Mouse (Mus musculus) spleen, adult 2 months (tissue): ENCODE measurements around the gene Prkar1a.

Experiments
- CTCF ChIP-seq: fragments of 200-500 bp; IDR thresholded peaks from 2 replicates; pipeline ENCODE4 v1.5.1; 2011; ENCODE audit warnings: mild to moderate bottlenecking, inconsistent platforms; ENCODE audit not compliant: insufficient read depth, insufficient read length, insufficient replicate concordance; ENCODE audit errors: extremely low read depth
- POLR2A ChIP-seq: fragments of 200-500 bp; IDR thresholded peaks from 2 replicates; pipeline ENCODE4 v1.6.1; 2011; ENCODE audit warnings: low read depth, low read length, inconsistent platforms

GRCm38 (mm10) chr11:109698740-109699139 lies 49.5 kb downstream of the Prkar1a start:
- TF ChIP-seq CTCF = no peak
- no peak for TF ChIP-seq POLR2A
